Mouse (Mus musculus): ENCODE data around the gene Hoxd4. TPM values are rescaled to one million over a fixed set of nuclear protein-coding genes. Genes with fewer than 3 reads are reported as not detected.

Hoxd4 gene
- polyA plus RNA-seq, 1 experiment from 2014 or later: 4.9 TPM

- no peaks in the 10 kb centered on the region for H3K36me3 ChIP-seq (ENCODE audit: insufficient read depth, low read length)
- H3K9me3 ChIP-seq (ENCODE audit: low read length): no peaks in the 10 kb centered on the region
- peak overlapping the region; percentile 97 for H3K4me3 ChIP-seq (ENCODE audit: low read length)
- H3K27ac ChIP-seq (ENCODE audit: low read length): peak overlapping the region; percentile 99
- peaks cover 40% of the 10 kb centered on the region for H3K4me1 ChIP-seq (ENCODE audit: insufficient read depth, low read length)
- H3K4me2 ChIP-seq (replicated peaks; ENCODE audit: low read depth, low read length): peak overlapping the region; percentile 63
- H3K27me3 ChIP-seq (ENCODE audit: insufficient read depth, low read length): no peaks in the 10 kb centered on the region
- WGBS: under 1% methylated on average over 16 of the region's 16 CpGs
- peak overlapping the region; percentile 99 for H3K9ac ChIP-seq (replicated peaks; ENCODE audit: low read length)
- no peak for ATAC-seq (ENCODE audit: low FRiP score, low TSS enrichment)
These were observed 693 bp upstream of the Hoxd4 start for GRCm38 (mm10) chr2:74710929-74711543.

GRCm38 (mm10) chr2:74713239-74714150 is 1.8 kb downstream of the Hoxd4 start:
- Histone ChIP-seq H3K9ac (replicated peaks; ENCODE audit: low read length) (peak overlapping the region; percentile 99), H3K9me3 (ENCODE audit: low read length) (no peaks in the 10 kb centered on the region), H3K36me3 (ENCODE audit: insufficient read depth, low read length) (no peaks in the 10 kb centered on the region), H3K4me3 (ENCODE audit: low read length) (peak overlapping the region; percentile 97), H3K27me3 (ENCODE audit: insufficient read depth, low read length) (no peaks in the 10 kb centered on the region), H3K27ac (ENCODE audit: low read length) (peak overlapping the region; percentile 99), H3K4me1 (ENCODE audit: insufficient read depth, low read length) (peaks cover 49% of the 10 kb centered on the region), H3K4me2 (replicated peaks; ENCODE audit: low read depth, low read length) (peak overlapping the region; percentile 63)
- WGBS: 5% methylated on average over 19 of the region's 19 CpGs
- ATAC-seq (ENCODE audit: low FRiP score, low TSS enrichment): no peak; the same call in 1 of the 2 replicates

GRCm38 (mm10) chr2:74714156-74714789 is 2.5 kb downstream of the Hoxd4 start:
- Histone ChIP-seq H3K4me2 (replicated peaks; ENCODE audit: low read depth, low read length) (peak overlapping the region; percentile 63), H3K9ac (replicated peaks; ENCODE audit: low read length) (peak overlapping the region; percentile 99), H3K9me3 (ENCODE audit: low read length) (no peaks in the 10 kb centered on the region), H3K36me3 (ENCODE audit: insufficient read depth, low read length) (no peaks in the 10 kb centered on the region), H3K4me1 (ENCODE audit: insufficient read depth, low read length) (peaks cover 48% of the 10 kb centered on the region), H3K4me3 (ENCODE audit: low read length) (peak overlapping the region; percentile 97), H3K27ac (ENCODE audit: low read length) (peak overlapping the region; percentile 99), H3K27me3 (ENCODE audit: insufficient read depth, low read length) (no peaks in the 10 kb centered on the region)
- 3% methylated on average over 18 of the region's 18 CpGs for WGBS
- no peak for ATAC-seq (ENCODE audit: low FRiP score, low TSS enrichment)

- peaks cover 48% of the 10 kb centered on the region for H3K4me1 ChIP-seq (ENCODE audit: insufficient read depth, low read length)
These were observed 3.2 kb downstream of the Hoxd4 start for GRCm38 (mm10) chr2:74714881-74715280.

GRCm38 (mm10) chr2:74715504-74716241 is 3.9 kb downstream of the Hoxd4 start:
- Histone ChIP-seq H3K27ac (ENCODE audit: low read length) (peak overlapping the region; percentile 99), H3K27me3 (ENCODE audit: insufficient read depth, low read length) (no peaks in the 10 kb centered on the region), H3K4me1 (ENCODE audit: insufficient read depth, low read length) (peaks cover 48% of the 10 kb centered on the region), H3K9ac (replicated peaks; ENCODE audit: low read length) (peak overlapping the region; percentile 99), H3K9me3 (ENCODE audit: low read length) (no peaks in the 10 kb centered on the region), H3K36me3 (ENCODE audit: insufficient read depth, low read length) (no peaks in the 10 kb centered on the region), H3K4me2 (replicated peaks; ENCODE audit: low read depth, low read length) (peak overlapping the region; percentile 63), H3K4me3 (ENCODE audit: low read length) (peak overlapping the region; percentile 97)
- peak; percentile 77 for ATAC-seq (ENCODE audit: low FRiP score, low TSS enrichment)
- WGBS: 3% methylated on average over 26 of the region's 26 CpGs

More at GRCm38 (mm10) chr2:74714881-74715280, 3.2 kb downstream of the Hoxd4 start:
- Histone ChIP-seq H3K4me2 (replicated peaks; ENCODE audit: low read depth, low read length) (peak overlapping the region; percentile 63), H3K4me3 (ENCODE audit: low read length) (peak overlapping the region; percentile 97), H3K9me3 (ENCODE audit: low read length) (no peaks in the 10 kb centered on the region), H3K36me3 (ENCODE audit: insufficient read depth, low read length) (no peaks in the 10 kb centered on the region), H3K9ac (replicated peaks; ENCODE audit: low read length) (peak overlapping the region; percentile 99), H3K27ac (ENCODE audit: low read length) (peak overlapping the region; percentile 99), H3K27me3 (ENCODE audit: insufficient read depth, low read length) (no peaks in the 10 kb centered on the region)
- WGBS: 1% methylated on average over 14 of the region's 14 CpGs
- peak; percentile 84 for ATAC-seq (ENCODE audit: low FRiP score, low TSS enrichment)

- ATAC-seq (ENCODE audit: low FRiP score, low TSS enrichment): no peak
- Histone ChIP-seq H3K27ac (ENCODE audit: low read length) (no peak overlapping the region), H3K9me3 (ENCODE audit: low read length) (no peaks in the 10 kb centered on the region), H3K27me3 (ENCODE audit: insufficient read depth, low read length) (no peaks in the 10 kb centered on the region), H3K36me3 (ENCODE audit: insufficient read depth, low read length) (no peaks in the 10 kb centered on the region), H3K4me1 (ENCODE audit: insufficient read depth, low read length) (peaks cover 86% of the 10 kb centered on the region), H3K9ac (replicated peaks; ENCODE audit: low read length) (no peak overlapping the region), H3K4me2 (replicated peaks; ENCODE audit: low read depth, low read length) (0 out of 2 replicates have a peak overlapping the region, but pooled peaks have one; percentile 45), H3K4me3 (ENCODE audit: low read length) (no peak overlapping the region)
- 26% methylated on average over 2 of the region's 2 CpGs for WGBS
These were observed 8.7 kb downstream of the Hoxd4 start for GRCm38 (mm10) chr2:74720384-74720783.

- Histone ChIP-seq H3K27ac (ENCODE audit: low read length) (peak overlapping the region; percentile 76), H3K27me3 (ENCODE audit: insufficient read depth, low read length) (no peaks in the 10 kb centered on the region), H3K4me2 (replicated peaks; ENCODE audit: low read depth, low read length) (peak overlapping the region; percentile 45), H3K9me3 (ENCODE audit: low read length) (no peaks in the 10 kb centered on the region), H3K9ac (replicated peaks; ENCODE audit: low read length) (peak overlapping the region; percentile 49), H3K36me3 (ENCODE audit: insufficient read depth, low read length) (no peaks in the 10 kb centered on the region), H3K4me1 (ENCODE audit: insufficient read depth, low read length) (peaks cover 81% of the 10 kb centered on the region), H3K4me3 (ENCODE audit: low read length) (peak overlapping the region; percentile 45)
- 24% methylated on average over 5 of the region's 5 CpGs for WGBS
- ATAC-seq (ENCODE audit: low FRiP score, low TSS enrichment): no peak
These were observed 9.3 kb downstream of the Hoxd4 start for GRCm38 (mm10) chr2:74720955-74721491.

GRCm38 (mm10) chr2:74721882-74722281 is 10.2 kb downstream of the Hoxd4 start:
- no peaks in the 10 kb centered on the region for H3K27me3 ChIP-seq (ENCODE audit: insufficient read depth, low read length)
- H3K4me1 ChIP-seq (ENCODE audit: insufficient read depth, low read length): peaks cover 81% of the 10 kb centered on the region

GRCm38 (mm10) chr2:74722949-74723348 is 11.2 kb downstream of the Hoxd4 start:
- Histone ChIP-seq H3K27me3 (ENCODE audit: insufficient read depth, low read length) (no peaks in the 10 kb centered on the region), H3K9ac (replicated peaks; ENCODE audit: low read length) (peak overlapping the region; percentile 60), H3K36me3 (ENCODE audit: insufficient read depth, low read length) (peaks cover 5% of the 10 kb centered on the region; the same call in 1 of the 2 replicates), H3K27ac (ENCODE audit: low read length) (peak overlapping the region; percentile 76), H3K4me3 (ENCODE audit: low read length) (peak overlapping the region; percentile 45), H3K4me1 (ENCODE audit: insufficient read depth, low read length) (peaks cover 87% of the 10 kb centered on the region), H3K4me2 (replicated peaks; ENCODE audit: low read depth, low read length) (peak overlapping the region; percentile 45), H3K9me3 (ENCODE audit: low read length) (no peaks in the 10 kb centered on the region)
- ATAC-seq (ENCODE audit: low FRiP score, low TSS enrichment): no peak
- 36% methylated on average over 8 of the region's 8 CpGs for WGBS

More at GRCm38 (mm10) chr2:74721882-74722281, 10.2 kb downstream of the Hoxd4 start:
- Histone ChIP-seq H3K4me2 (replicated peaks; ENCODE audit: low read depth, low read length) (peak overlapping the region; percentile 45), H3K4me3 (ENCODE audit: low read length) (peak overlapping the region; percentile 45), H3K9ac (replicated peaks; ENCODE audit: low read length) (peak overlapping the region; percentile 59), H3K27ac (ENCODE audit: low read length) (peak overlapping the region; percentile 76), H3K9me3 (ENCODE audit: low read length) (no peaks in the 10 kb centered on the region), H3K36me3 (ENCODE audit: insufficient read depth, low read length) (peaks cover 5% of the 10 kb centered on the region; the same call in 1 of the 2 replicates)
- WGBS: 15% methylated on average over 6 of the region's 6 CpGs
- ATAC-seq (ENCODE audit: low FRiP score, low TSS enrichment): peak; percentile 58; the same call in 1 of the 2 replicates

All from kidney, embryonic 16.5 days (tissue).